Mouse (Mus musculus) pancreas, adult 10 weeks (tissue): ENCODE data around the gene Smtn. TPM values are rescaled to one million over a fixed set of nuclear protein-coding genes. Genes with fewer than 3 reads are reported as not detected.

Experiments used
- polyA plus RNA-seq: library from polyadenylated mRNA; stranded (reverse); fragments of 350-450 nt; fragmentation: Illumina TruSeq; extraction: RNeasy Lipid Tissue Mini Kit (QIAGEN cat#74804); gene quantifications from one replicate; pipeline ENCODE4 v1.2.3, GENCODE M21; 2015; ENCODE audit warnings: low read depth, low replicate concordance; ENCODE audit not compliant: insufficient read depth

Smtn gene
- 18.6 TPM for polyA plus RNA-seq

DNA sequence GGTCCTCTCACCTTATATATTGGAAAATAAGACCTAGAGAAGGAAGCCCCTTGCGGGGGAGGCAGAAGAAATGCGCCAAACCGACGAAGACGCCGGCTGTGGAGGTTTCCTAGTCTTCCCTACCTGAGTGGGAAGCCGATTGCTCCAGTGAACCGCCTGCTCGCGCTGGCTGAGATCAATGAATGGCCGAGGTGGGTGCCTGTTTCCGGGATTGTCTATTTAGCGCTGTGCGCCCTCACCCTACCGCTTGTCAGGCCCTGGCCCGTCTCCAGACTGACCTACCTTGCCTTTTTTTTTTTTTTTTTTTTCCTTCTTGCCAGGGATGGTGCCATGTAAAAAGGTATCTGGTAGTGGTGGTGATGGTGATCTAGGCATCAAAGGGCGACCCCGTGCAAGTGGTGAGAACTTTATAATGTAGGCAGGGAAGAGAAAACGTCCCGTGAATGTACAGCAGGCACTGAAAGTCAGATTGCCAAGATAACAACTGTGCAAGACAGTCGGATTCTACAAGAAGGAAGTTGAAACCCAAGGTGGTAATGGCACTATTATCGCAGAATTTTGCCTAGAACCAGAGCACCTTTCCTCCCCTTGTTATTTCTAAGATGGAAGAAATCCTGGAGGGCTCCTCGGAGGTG lies at the start of gene Smtn:
Gene Smtn (minus strand): TSS at position 162 of the 635 bp plus-strand sequence.

DNA sequence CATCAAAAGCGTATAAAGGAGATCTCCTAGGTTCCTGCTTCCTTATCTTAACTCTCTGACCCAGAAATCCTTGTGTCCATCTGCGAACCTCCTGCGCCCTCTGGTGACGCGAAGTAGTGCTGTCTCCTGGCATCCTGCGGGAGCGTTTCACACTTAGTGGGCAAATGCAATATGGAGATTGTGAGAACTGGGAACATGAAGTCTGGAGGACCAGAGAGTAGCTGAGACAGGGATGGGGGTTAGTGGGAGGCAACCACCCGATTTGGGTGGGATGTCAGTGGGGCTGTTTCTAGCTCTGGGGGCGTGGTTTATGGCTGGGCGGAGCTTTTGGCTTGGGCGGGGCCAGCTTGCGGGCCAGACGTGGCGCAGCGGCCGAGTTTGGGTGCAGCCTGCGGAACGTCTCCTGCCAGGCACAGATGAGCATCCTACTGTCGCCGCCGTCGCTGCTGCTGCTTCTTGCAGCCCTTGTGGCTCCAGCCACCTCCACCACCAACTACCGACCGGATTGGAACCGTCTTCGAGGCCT lies 25.8 kb downstream of the Smtn start, which contains the start of gene Selenom:
Gene Selenom (plus strand): TSS at position 156 of the 526 bp plus-strand sequence.

GRCm38 (mm10) chr11:3487952-3488570 lies 52.4 kb downstream of the Smtn start, which contains the start of gene Pla2g3:
Pla2g3 (plus strand) TSS chr11:3488284.

Other genes with a start within 250 kb of the Smtn start
- 4.2 TPM for gene Pik3ip1, start 210.2 kb downstream of the Smtn start, polyA plus RNA-seq
- gene Limk2, start 131.4 kb downstream of the Smtn start, polyA plus RNA-seq: 20.8 TPM
- 8.9 TPM for gene Rnf185, start 88.2 kb downstream of the Smtn start, polyA plus RNA-seq
- gene Pla2g3, start 52.3 kb downstream of the Smtn start, polyA plus RNA-seq: 0.72 TPM
- 8.3 TPM for gene Inpp5j, start 35.8 kb downstream of the Smtn start, polyA plus RNA-seq
- gene Selenom, start 25.9 kb downstream of the Smtn start, polyA plus RNA-seq: 57.2 TPM
- 6.6 TPM for gene Morc2a, start 108.6 kb upstream of the Smtn start, polyA plus RNA-seq